Mouse (Mus musculus): ENCODE measurements at regions not wholly inside any gene's neighbourhood (a gene's known extent, or its start where the extent isn't known, plus 50 kb on each side); places are given as distances from the start of the nearest gene placed in this dataset.

- H3K9me3 ChIP-seq (ENCODE audit: control insufficient read depth, low read length): no peaks in the 10 kb centered on the region
- H3K4me3 ChIP-seq (ENCODE audit: low read length): no peak overlapping the region
- no peak overlapping the region for H3K27ac ChIP-seq (ENCODE audit: low read length)
- 81% methylated on average over 1 of the region's 1 CpGs for WGBS
- H3K4me2 ChIP-seq (ENCODE audit: low read depth, low read length): no peak overlapping the region
- H3K4me1 ChIP-seq (ENCODE audit: control insufficient read depth, insufficient read depth, low read length): no peaks in the 10 kb centered on the region
- no peak overlapping the region for H3K9ac ChIP-seq (ENCODE audit: low read depth, low read length)
- no peak for ATAC-seq
- H3K36me3 ChIP-seq (ENCODE audit: control insufficient read depth, insufficient read depth, low read length): no peaks in the 10 kb centered on the region
- H3K27me3 ChIP-seq (replicated peaks; ENCODE audit: control insufficient read depth, insufficient read depth, low read length): no peaks in the 10 kb centered on the region
Measured at GRCm38 (mm10) chr15:56248731-56249130, 1228.7 kb downstream of the Slc22a22 start.

GRCm38 (mm10) chr15:56244004-56244735, 1233.3 kb downstream of the Slc22a22 start:
- 38% methylated on average over 8 of the region's 9 CpGs for WGBS

GRCm38 (mm10) chr15:56202552-56202951, 1274.9 kb downstream of the Slc22a22 start:
- H3K27ac ChIP-seq (ENCODE audit: low read length): no peak overlapping the region
- no peaks in the 10 kb centered on the region for H3K27me3 ChIP-seq (replicated peaks; ENCODE audit: control insufficient read depth, insufficient read depth, low read length)
- no peak overlapping the region for H3K4me2 ChIP-seq (ENCODE audit: low read depth, low read length)
- ATAC-seq: no peak
- no peak overlapping the region for H3K9ac ChIP-seq (ENCODE audit: low read depth, low read length)
- H3K4me1 ChIP-seq (ENCODE audit: control insufficient read depth, insufficient read depth, low read length): no peaks in the 10 kb centered on the region
- H3K4me3 ChIP-seq (ENCODE audit: low read length): no peak overlapping the region
- no peaks in the 10 kb centered on the region for H3K9me3 ChIP-seq (ENCODE audit: control insufficient read depth, low read length)
- 59% methylated on average over 5 of the region's 5 CpGs for WGBS
- no peaks in the 10 kb centered on the region for H3K36me3 ChIP-seq (ENCODE audit: control insufficient read depth, insufficient read depth, low read length)

More at GRCm38 (mm10) chr15:56244004-56244735, 1233.3 kb downstream of the Slc22a22 start:
- no peaks in the 10 kb centered on the region for H3K27me3 ChIP-seq (replicated peaks; ENCODE audit: control insufficient read depth, insufficient read depth, low read length)
- H3K4me3 ChIP-seq (ENCODE audit: low read length): no peak overlapping the region
- 0 out of 2 replicates have a peak overlapping the region, but pooled peaks have one; percentile 19 for H3K4me2 ChIP-seq (ENCODE audit: low read depth, low read length)
- H3K4me1 ChIP-seq (ENCODE audit: control insufficient read depth, insufficient read depth, low read length): no peaks in the 10 kb centered on the region
- ATAC-seq: peak; percentile 73
- H3K9me3 ChIP-seq (ENCODE audit: control insufficient read depth, low read length): no peaks in the 10 kb centered on the region
- no peaks in the 10 kb centered on the region for H3K36me3 ChIP-seq (ENCODE audit: control insufficient read depth, insufficient read depth, low read length)
- no peak overlapping the region; the same call in 1 of the 2 replicates for H3K27ac ChIP-seq (ENCODE audit: low read length)
- H3K9ac ChIP-seq (ENCODE audit: low read depth, low read length): no peak overlapping the region

GRCm38 (mm10) chr15:56199336-56199735, 1278.1 kb downstream of the Slc22a22 start:
- Histone ChIP-seq H3K27me3 (replicated peaks; ENCODE audit: control insufficient read depth, insufficient read depth, low read length) (no peaks in the 10 kb centered on the region), H3K36me3 (ENCODE audit: control insufficient read depth, insufficient read depth, low read length) (no peaks in the 10 kb centered on the region), H3K4me3 (ENCODE audit: low read length) (no peak overlapping the region), H3K27ac (ENCODE audit: low read length) (no peak overlapping the region), H3K9me3 (ENCODE audit: control insufficient read depth, low read length) (no peaks in the 10 kb centered on the region), H3K4me2 (ENCODE audit: low read depth, low read length) (no peak overlapping the region), H3K4me1 (ENCODE audit: control insufficient read depth, insufficient read depth, low read length) (no peaks in the 10 kb centered on the region), H3K9ac (ENCODE audit: low read depth, low read length) (no peak overlapping the region)
- 57% methylated on average over 2 of the region's 2 CpGs for WGBS
- no peak for ATAC-seq

- Histone ChIP-seq H3K27me3 (replicated peaks; ENCODE audit: control insufficient read depth, insufficient read depth, low read length) (no peaks in the 10 kb centered on the region), H3K4me1 (ENCODE audit: control insufficient read depth, insufficient read depth, low read length) (no peaks in the 10 kb centered on the region), H3K9me3 (ENCODE audit: control insufficient read depth, low read length) (no peaks in the 10 kb centered on the region), H3K4me3 (ENCODE audit: low read length) (no peak overlapping the region), H3K27ac (ENCODE audit: low read length) (0 out of 2 replicates have a peak overlapping the region, but pooled peaks have one; percentile 1), H3K9ac (ENCODE audit: low read depth, low read length) (no peak overlapping the region), H3K4me2 (ENCODE audit: low read depth, low read length) (no peak overlapping the region), H3K36me3 (ENCODE audit: control insufficient read depth, insufficient read depth, low read length) (no peaks in the 10 kb centered on the region)
- ATAC-seq: peak; percentile 63
- 40% methylated on average over 1 of the region's 1 CpGs for WGBS
Measured at GRCm38 (mm10) chr15:56197425-56198201, 1279.8 kb downstream of the Slc22a22 start.

GRCm38 (mm10) chr15:56166236-56166635, 1311.2 kb downstream of the Slc22a22 start:
- Histone ChIP-seq H3K27ac (ENCODE audit: low read length) (no peak overlapping the region), H3K4me1 (ENCODE audit: control insufficient read depth, insufficient read depth, low read length) (no peaks in the 10 kb centered on the region), H3K36me3 (ENCODE audit: control insufficient read depth, insufficient read depth, low read length) (no peaks in the 10 kb centered on the region), H3K9ac (ENCODE audit: low read depth, low read length) (no peak overlapping the region), H3K27me3 (replicated peaks; ENCODE audit: control insufficient read depth, insufficient read depth, low read length) (no peaks in the 10 kb centered on the region), H3K4me2 (ENCODE audit: low read depth, low read length) (no peak overlapping the region), H3K9me3 (ENCODE audit: control insufficient read depth, low read length) (no peaks in the 10 kb centered on the region), H3K4me3 (ENCODE audit: low read length) (no peak overlapping the region)
- 58% methylated on average over 6 of the region's 6 CpGs for WGBS
- no peak for ATAC-seq

- Histone ChIP-seq H3K9me3 (ENCODE audit: control insufficient read depth, low read length) (no peaks in the 10 kb centered on the region), H3K4me1 (ENCODE audit: control insufficient read depth, insufficient read depth, low read length) (no peaks in the 10 kb centered on the region), H3K27me3 (replicated peaks; ENCODE audit: control insufficient read depth, insufficient read depth, low read length) (no peaks in the 10 kb centered on the region), H3K36me3 (ENCODE audit: control insufficient read depth, insufficient read depth, low read length) (no peaks in the 10 kb centered on the region), H3K27ac (ENCODE audit: low read length) (no peak overlapping the region), H3K4me2 (ENCODE audit: low read depth, low read length) (no peak overlapping the region), H3K4me3 (ENCODE audit: low read length) (no peak overlapping the region), H3K9ac (ENCODE audit: low read depth, low read length) (no peak overlapping the region)
- ATAC-seq: no peak
- 55% methylated on average over 2 of the region's 2 CpGs for WGBS
Measured at GRCm38 (mm10) chr15:56158726-56159125, 1318.7 kb downstream of the Slc22a22 start.

GRCm38 (mm10) chr15:56139451-56139850, 1338.0 kb downstream of the Slc22a22 start:
- no peak overlapping the region for H3K4me3 ChIP-seq (ENCODE audit: low read length)
- H3K36me3 ChIP-seq (ENCODE audit: control insufficient read depth, insufficient read depth, low read length): no peaks in the 10 kb centered on the region
- H3K9me3 ChIP-seq (ENCODE audit: control insufficient read depth, low read length): no peaks in the 10 kb centered on the region
- no peaks in the 10 kb centered on the region for H3K4me1 ChIP-seq (ENCODE audit: control insufficient read depth, insufficient read depth, low read length)
- no peak for ATAC-seq
- H3K9ac ChIP-seq (ENCODE audit: low read depth, low read length): no peak overlapping the region
- H3K27ac ChIP-seq (ENCODE audit: low read length): no peak overlapping the region
- WGBS: 82% methylated on average over 3 of the region's 3 CpGs
- no peak overlapping the region for H3K4me2 ChIP-seq (ENCODE audit: low read depth, low read length)
- no peaks in the 10 kb centered on the region for H3K27me3 ChIP-seq (replicated peaks; ENCODE audit: control insufficient read depth, insufficient read depth, low read length)

GRCm38 (mm10) chr15:56136420-56136970, 1340.9 kb downstream of the Slc22a22 start:
- H3K4me1 ChIP-seq (ENCODE audit: control insufficient read depth, insufficient read depth, low read length): no peaks in the 10 kb centered on the region
- H3K27me3 ChIP-seq (replicated peaks; ENCODE audit: control insufficient read depth, insufficient read depth, low read length): no peaks in the 10 kb centered on the region
- H3K4me2 ChIP-seq (ENCODE audit: low read depth, low read length): no peak overlapping the region
- WGBS: 75% methylated on average over 7 of the region's 7 CpGs
- H3K9me3 ChIP-seq (ENCODE audit: control insufficient read depth, low read length): no peaks in the 10 kb centered on the region
- peak; percentile 77 for ATAC-seq
- no peaks in the 10 kb centered on the region for H3K36me3 ChIP-seq (ENCODE audit: control insufficient read depth, insufficient read depth, low read length)
- no peak overlapping the region for H3K4me3 ChIP-seq (ENCODE audit: low read length)
- no peak overlapping the region for H3K9ac ChIP-seq (ENCODE audit: low read depth, low read length)
- H3K27ac ChIP-seq (ENCODE audit: low read length): no peak overlapping the region
